Mouse (Mus musculus): ENCODE measurements around the gene Tfe3. TPM values are rescaled to one million over a fixed set of nuclear protein-coding genes. Genes with fewer than 3 reads are reported as not detected.

Tfe3 gene
- polyA plus RNA-seq, 1 experiment from 2014 or later: 21.9 TPM

DNA sequence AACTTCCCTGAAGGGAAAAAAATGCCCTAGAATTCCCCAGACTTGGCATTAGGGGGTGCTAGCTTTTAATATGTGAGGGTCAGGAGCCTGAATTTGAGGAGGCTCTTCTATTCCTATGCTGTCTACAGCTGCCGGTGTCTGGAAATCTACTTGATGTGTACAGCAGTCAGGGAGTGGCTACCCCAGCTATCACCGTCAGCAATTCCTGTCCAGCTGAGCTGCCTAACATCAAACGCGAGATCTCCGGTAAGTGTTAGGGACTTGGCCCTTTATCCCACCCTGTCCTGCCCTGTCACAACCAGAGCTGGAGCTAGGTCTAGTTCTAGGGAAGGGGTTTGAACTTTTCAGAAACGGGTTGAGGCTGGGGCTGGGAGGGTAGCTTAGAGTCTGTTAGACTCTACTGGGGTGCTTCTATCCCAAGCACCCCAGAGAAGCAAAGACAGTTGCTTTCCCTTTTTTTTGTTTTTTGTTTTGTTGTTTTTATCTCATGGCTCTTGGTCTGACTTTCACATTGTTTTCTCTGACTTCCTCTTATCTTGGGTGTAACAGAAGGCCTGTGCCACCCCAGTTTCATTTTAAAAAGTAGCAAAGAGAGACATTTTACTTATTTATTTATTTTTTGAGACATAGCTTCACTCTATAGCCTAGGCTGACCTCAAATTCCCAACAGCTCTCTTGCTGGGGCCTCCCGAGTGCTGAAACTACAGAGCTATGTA, 7.1 kb downstream of the Tfe3 start:
- Histone ChIP-seq H3K4me3 (replicated peaks; ENCODE audit: low read length) (no peak overlapping the region), H3K4me1 (replicated peaks; ENCODE audit: control insufficient read depth, insufficient read depth, low read length) (peaks cover 5% of the 10 kb centered on the region; the same call in 1 of the 2 replicates), H3K36me3 (ENCODE audit: control insufficient read depth, insufficient read depth) (peaks cover 5% of the 10 kb centered on the region; the same call in 1 of the 2 replicates), H3K27ac (ENCODE audit: low read length) (no peak overlapping the region), H3K4me2 (ENCODE audit: low read length) (no peak overlapping the region), H3K9me3 (ENCODE audit: control insufficient read depth, low read length) (no peaks in the 10 kb centered on the region; the same call in 1 of the 2 replicates), H3K9ac (replicated peaks; ENCODE audit: low read depth, low read length) (no peak overlapping the region), H3K27me3 (replicated peaks; ENCODE audit: control insufficient read depth, insufficient read depth, low read length) (no peaks in the 10 kb centered on the region)
- ATAC-seq: no peak
- WGBS: 89% methylated on average over 7 of the region's 7 CpGs

GRCm38 (mm10) chrX:7772766-7773165, 10.4 kb downstream of the Tfe3 start:
- H3K4me3 ChIP-seq (replicated peaks; ENCODE audit: low read length): no peak overlapping the region
- H3K9me3 ChIP-seq (ENCODE audit: control insufficient read depth, low read length): no peaks in the 10 kb centered on the region; the same call in 1 of the 2 replicates
- H3K9ac ChIP-seq (replicated peaks; ENCODE audit: low read depth, low read length): no peak overlapping the region
- WGBS: 53% methylated on average over 2 of the region's 2 CpGs
- H3K4me1 ChIP-seq (replicated peaks; ENCODE audit: control insufficient read depth, insufficient read depth, low read length): no peaks in the 10 kb centered on the region
- peaks cover 5% of the 10 kb centered on the region; the same call in 1 of the 2 replicates for H3K36me3 ChIP-seq (ENCODE audit: control insufficient read depth, insufficient read depth)
- no peak overlapping the region for H3K4me2 ChIP-seq (ENCODE audit: low read length)
- H3K27me3 ChIP-seq (replicated peaks; ENCODE audit: control insufficient read depth, insufficient read depth, low read length): no peaks in the 10 kb centered on the region
- H3K27ac ChIP-seq (ENCODE audit: low read length): no peak overlapping the region
- ATAC-seq: no peak

GRCm38 (mm10) chrX:7775501-7776205, 13.3 kb downstream of the Tfe3 start:
- no peak for ATAC-seq
- H3K9ac ChIP-seq (replicated peaks; ENCODE audit: low read depth, low read length): no peak overlapping the region
- H3K4me3 ChIP-seq (replicated peaks; ENCODE audit: low read length): no peak overlapping the region
- no peak overlapping the region for H3K4me2 ChIP-seq (ENCODE audit: low read length)
- peaks cover 5% of the 10 kb centered on the region; the same call in 1 of the 2 replicates for H3K36me3 ChIP-seq (ENCODE audit: control insufficient read depth, insufficient read depth)
- 74% methylated on average over 9 of the region's 9 CpGs for WGBS
- H3K27ac ChIP-seq (ENCODE audit: low read length): no peak overlapping the region
- no peaks in the 10 kb centered on the region; the same call in 1 of the 2 replicates for H3K9me3 ChIP-seq (ENCODE audit: control insufficient read depth, low read length)
- H3K4me1 ChIP-seq (replicated peaks; ENCODE audit: control insufficient read depth, insufficient read depth, low read length): no peaks in the 10 kb centered on the region
- H3K27me3 ChIP-seq (replicated peaks; ENCODE audit: control insufficient read depth, insufficient read depth, low read length): no peaks in the 10 kb centered on the region

- H3K4me1 ChIP-seq (replicated peaks; ENCODE audit: control insufficient read depth, insufficient read depth, low read length): no peaks in the 10 kb centered on the region
- H3K9ac ChIP-seq (replicated peaks; ENCODE audit: low read depth, low read length): no peak overlapping the region
- ATAC-seq: peak; percentile 63
- no peaks in the 10 kb centered on the region for H3K27me3 ChIP-seq (replicated peaks; ENCODE audit: control insufficient read depth, insufficient read depth, low read length)
- H3K27ac ChIP-seq (ENCODE audit: low read length): no peak overlapping the region
- peaks cover 5% of the 10 kb centered on the region; the same call in 1 of the 2 replicates for H3K36me3 ChIP-seq (ENCODE audit: control insufficient read depth, insufficient read depth)
- no peak overlapping the region for H3K4me2 ChIP-seq (ENCODE audit: low read length)
- no peak overlapping the region for H3K4me3 ChIP-seq (replicated peaks; ENCODE audit: low read length)
- WGBS: 49% methylated on average over 8 of the region's 8 CpGs
- no peaks in the 10 kb centered on the region for H3K9me3 ChIP-seq (ENCODE audit: control insufficient read depth, low read length)
These were observed 14.1 kb downstream of the Tfe3 start for GRCm38 (mm10) chrX:7776329-7777082.

DNA sequence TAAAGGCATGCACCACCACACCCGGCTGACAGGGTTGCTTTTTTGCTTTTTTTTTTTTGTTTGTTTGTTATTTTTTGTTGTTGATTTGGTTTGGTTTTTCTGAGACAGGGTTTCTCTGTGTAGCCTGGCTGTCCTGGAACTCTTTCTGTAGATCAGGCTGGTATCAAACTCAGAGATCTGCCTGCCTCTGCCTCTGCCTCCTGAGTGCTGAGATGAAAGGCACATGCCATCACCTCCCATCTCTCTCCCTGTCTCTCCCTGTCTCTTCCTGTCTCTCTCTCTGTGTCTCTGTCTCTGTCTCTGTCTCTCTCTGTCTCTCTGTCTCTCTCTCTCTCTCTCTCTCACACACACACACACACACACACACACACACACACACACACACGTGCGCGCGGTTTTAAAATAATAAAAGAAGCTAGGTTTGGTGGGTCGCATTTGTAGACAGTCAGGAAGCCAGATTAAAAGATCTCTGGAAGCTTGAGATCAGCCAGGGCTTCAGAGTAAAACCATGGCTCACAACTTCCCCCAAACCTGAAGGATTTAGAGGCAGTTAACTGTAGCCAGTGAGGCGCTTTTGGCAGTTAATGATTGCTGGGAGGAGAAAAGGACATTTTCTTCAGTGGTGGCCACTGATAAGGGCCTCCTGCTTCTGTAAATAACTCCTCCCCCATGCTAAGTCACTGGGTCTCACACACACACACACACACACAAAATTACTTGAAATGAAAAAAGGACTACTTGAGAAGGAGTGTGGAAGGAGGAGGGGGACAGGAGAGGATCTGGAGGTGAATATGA, 16.3 kb downstream of the Tfe3 start:
- Histone ChIP-seq H3K9me3 (ENCODE audit: control insufficient read depth, low read length) (no peaks in the 10 kb centered on the region), H3K4me2 (ENCODE audit: low read length) (no peak overlapping the region), H3K27ac (ENCODE audit: low read length) (no peak overlapping the region), H3K4me3 (replicated peaks; ENCODE audit: low read length) (no peak overlapping the region), H3K36me3 (ENCODE audit: control insufficient read depth, insufficient read depth) (peaks cover 2% of the 10 kb centered on the region; the same call in 1 of the 2 replicates), H3K9ac (replicated peaks; ENCODE audit: low read depth, low read length) (no peak overlapping the region), H3K4me1 (replicated peaks; ENCODE audit: control insufficient read depth, insufficient read depth, low read length) (no peaks in the 10 kb centered on the region), H3K27me3 (replicated peaks; ENCODE audit: control insufficient read depth, insufficient read depth, low read length) (no peaks in the 10 kb centered on the region)
- WGBS: 69% methylated on average over 7 of the region's 7 CpGs
- ATAC-seq: no peak

- Histone ChIP-seq H3K9ac (replicated peaks; ENCODE audit: low read depth, low read length) (no peak overlapping the region), H3K27ac (ENCODE audit: low read length) (no peak overlapping the region), H3K4me2 (ENCODE audit: low read length) (no peak overlapping the region), H3K36me3 (ENCODE audit: control insufficient read depth, insufficient read depth) (peaks cover 2% of the 10 kb centered on the region; the same call in 1 of the 2 replicates), H3K4me3 (replicated peaks; ENCODE audit: low read length) (no peak overlapping the region), H3K4me1 (replicated peaks; ENCODE audit: control insufficient read depth, insufficient read depth, low read length) (no peaks in the 10 kb centered on the region), H3K9me3 (ENCODE audit: control insufficient read depth, low read length) (no peaks in the 10 kb centered on the region), H3K27me3 (replicated peaks; ENCODE audit: control insufficient read depth, insufficient read depth, low read length) (no peaks in the 10 kb centered on the region)
- 23% methylated on average over 3 of the region's 3 CpGs for WGBS
- ATAC-seq: no peak
These were observed 16.9 kb downstream of the Tfe3 start for GRCm38 (mm10) chrX:7779294-7779693.

DNA sequence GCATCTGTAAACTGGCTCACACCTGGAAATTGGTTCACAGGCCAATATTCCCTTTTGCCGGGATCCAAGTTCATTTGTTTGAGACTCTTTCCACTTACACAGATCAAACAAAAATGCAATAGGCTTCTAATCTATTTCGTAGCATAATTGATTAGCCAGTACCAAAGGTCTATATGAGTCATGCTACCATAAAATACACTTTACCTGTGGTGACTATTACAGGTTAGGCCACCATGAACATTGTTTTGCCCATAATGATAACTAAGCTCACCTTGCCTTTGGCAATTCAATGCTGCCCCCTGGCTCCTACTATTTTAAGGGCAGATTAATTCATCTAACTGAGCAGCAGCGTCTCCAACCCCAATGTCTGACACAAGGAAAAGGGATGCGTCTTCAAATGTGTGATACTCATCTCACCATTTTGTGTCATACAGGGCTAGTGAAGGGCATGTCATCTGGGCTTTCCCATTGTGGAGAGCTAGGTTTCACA, 20.3 kb downstream of the Tfe3 start:
- Histone ChIP-seq H3K36me3 (ENCODE audit: control insufficient read depth, insufficient read depth) (no peaks in the 10 kb centered on the region), H3K9me3 (ENCODE audit: control insufficient read depth, low read length) (no peaks in the 10 kb centered on the region), H3K27me3 (replicated peaks; ENCODE audit: control insufficient read depth, insufficient read depth, low read length) (no peaks in the 10 kb centered on the region), H3K4me3 (replicated peaks; ENCODE audit: low read length) (no peak overlapping the region), H3K4me2 (ENCODE audit: low read length) (no peak overlapping the region), H3K9ac (replicated peaks; ENCODE audit: low read depth, low read length) (no peak overlapping the region), H3K4me1 (replicated peaks; ENCODE audit: control insufficient read depth, insufficient read depth, low read length) (no peaks in the 10 kb centered on the region), H3K27ac (ENCODE audit: low read length) (no peak overlapping the region)
- WGBS: 82% methylated on average over 4 of the region's 4 CpGs
- ATAC-seq: no peak

- H3K4me3 ChIP-seq (replicated peaks; ENCODE audit: low read length): peak within 1 kb of the TSS; percentile 62
- H3K4me1 ChIP-seq (replicated peaks; ENCODE audit: control insufficient read depth, insufficient read depth, low read length): peaks cover 6% of the 10 kb centered on the region
- ATAC-seq: peak; percentile 93
- no peaks in the 10 kb centered on the region for H3K36me3 ChIP-seq (ENCODE audit: control insufficient read depth, insufficient read depth)
- 0 out of 2 replicates have a peak within 1 kb of the TSS, but pooled peaks have one; percentile 28 for H3K27ac ChIP-seq (ENCODE audit: low read length)
- H3K9me3 ChIP-seq (ENCODE audit: control insufficient read depth, low read length): no peaks in the 10 kb centered on the region
- no peaks in the 10 kb centered on the region for H3K27me3 ChIP-seq (replicated peaks; ENCODE audit: control insufficient read depth, insufficient read depth, low read length)
- 13% methylated on average over 24 of the region's 24 CpGs for WGBS
- H3K9ac ChIP-seq (replicated peaks; ENCODE audit: low read depth, low read length): peak within 1 kb of the TSS; percentile 63
- peak within 1 kb of the TSS; percentile 72 for H3K4me2 ChIP-seq (ENCODE audit: low read length)
These were observed 27.3 kb downstream of the Tfe3 start, which contains the start of gene Gripap1 for GRCm38 (mm10) chrX:7789542-7790136. Gripap1 (plus strand) TSS chrX:7789765.
